Mouse (Mus musculus): ENCODE results near the gene Spata13.

GRCm38 (mm10) chr14:60745201-60745600 is 111.4 kb downstream of the Spata13 start:
- no peak for TF ChIP-seq CTCF (IDR thresholded peaks at IDR 0.05; ENCODE audit: low read depth)
- TF ChIP-seq EP300 (IDR thresholded peaks at IDR 0.05; ENCODE audit: low read depth) = no peak
